Mouse (Mus musculus): ENCODE results near the gene Rnf126. TPM values are rescaled to one million over a fixed set of nuclear protein-coding genes. Genes with fewer than 3 reads are reported as not detected.

Gene Rnf126
- total RNA-seq, 2 experiments from 2014 or later = 27.4 to 33.4 TPM

Other genes starting within 250 kb of the Rnf126 start
- 1 to 10 TPM in 1 of 2 experiments, under 1 TPM in 1; 0.84 to 1.2 TPM for gene Plpp2, start 233.2 kb downstream of the Rnf126 start, total RNA-seq (2021)
- gene Mier2, start 211.8 kb downstream of the Rnf126 start, total RNA-seq (2021) = 10 to 100 TPM; 12.6 to 14.8 TPM
- gene Theg, start 179.6 kb downstream of the Rnf126 start, total RNA-seq (2021) = not detected
- gene C2cd4c, start 152.9 kb downstream of the Rnf126 start, total RNA-seq (2021) = not detected
- gene Shc2, start 129.0 kb downstream of the Rnf126 start, total RNA-seq (2021) = 1 to 10 TPM; 2.1 to 2.3 TPM
- gene Odf3l2, start 121.2 kb downstream of the Rnf126 start, total RNA-seq (2021) = 10 to 100 TPM; 14.8 to 17.1 TPM
- not detected for gene Madcam1, start 102.4 kb downstream of the Rnf126 start, total RNA-seq (2021)
- 10 to 100 TPM; 19.1 to 19.6 TPM for gene Tpgs1, start 97.6 kb downstream of the Rnf126 start, total RNA-seq (2021)
- 100 to 1,000 TPM; 329 to 332 TPM for gene Cdc34, start 84.8 kb downstream of the Rnf126 start, total RNA-seq (2021)
- gene Gzmm, start 77.9 kb downstream of the Rnf126 start, total RNA-seq (2021) = 1 to 10 TPM; 4.0 to 4.4 TPM
- gene Bsg, start 62.5 kb downstream of the Rnf126 start, total RNA-seq (2021) = 100 to 1,000 TPM; 513 to 650 TPM
- gene Hcn2, start 50.3 kb downstream of the Rnf126 start, total RNA-seq (2021) = under 1 TPM; 0.67 TPM
- 10 to 100 TPM; 26.7 to 27.2 TPM for gene Polrmt, start 20.4 kb downstream of the Rnf126 start, total RNA-seq (2021)
- not detected for gene Fgf22, start 11.9 kb downstream of the Rnf126 start, total RNA-seq (2021)
- gene Fstl3, start 10.3 kb upstream of the Rnf126 start, total RNA-seq (2021) = 1 to 10 TPM; 2.0 to 2.1 TPM
- gene Prss57, start 24.0 kb upstream of the Rnf126 start, total RNA-seq (2021) = not detected
- 10 to 100 TPM; 23.6 to 24.8 TPM for gene Palm, start 26.6 kb upstream of the Rnf126 start, total RNA-seq (2021)
- under 1 TPM in 1 of 2 experiments, not detected in 1; 0.40 TPM for gene Misp, start 54.0 kb upstream of the Rnf126 start, total RNA-seq (2021)
- 10 to 100 TPM; 26.8 to 27.1 TPM for gene Ptbp1, start 87.5 kb upstream of the Rnf126 start, total RNA-seq (2021)
- gene Prtn3, start 107.5 kb upstream of the Rnf126 start, total RNA-seq (2021) = under 1 TPM in 1 of 2 experiments, not detected in 1; 0.35 TPM
- under 1 TPM; 0.13 to 0.27 TPM for gene Plppr3, start 107.7 kb upstream of the Rnf126 start, total RNA-seq (2021)
- gene Elane, start 119.3 kb upstream of the Rnf126 start, total RNA-seq (2021) = not detected
- gene Cfd, start 123.9 kb upstream of the Rnf126 start, total RNA-seq (2021) = 100 to 1,000 TPM in 1 of 2 experiments, 10 to 100 TPM in 1; 12.5 to 381 TPM
- gene Med16, start 142.0 kb upstream of the Rnf126 start, total RNA-seq (2021) = 10 to 100 TPM; 29.2 to 34.4 TPM
- gene Gm26602, start 143.9 kb upstream of the Rnf126 start, total RNA-seq (2021) = not detected
- gene Kiss1r, start 150.0 kb upstream of the Rnf126 start, total RNA-seq (2021) = under 1 TPM; 0.18 to 0.29 TPM
- gene R3hdm4, start 154.3 kb upstream of the Rnf126 start, total RNA-seq (2021) = 100 to 1,000 TPM; 103 to 113 TPM
- gene Arid3a, start 160.1 kb upstream of the Rnf126 start, total RNA-seq (2021) = 1 to 10 TPM; 2.4 to 2.8 TPM
- gene Wdr18, start 193.2 kb upstream of the Rnf126 start, total RNA-seq (2021) = 10 to 100 TPM; 16.4 to 18.0 TPM
- not detected for gene Grin3b, start 203.8 kb upstream of the Rnf126 start, total RNA-seq (2021)
- 10 to 100 TPM; 70.1 to 80.6 TPM for gene Tmem259, start 217.4 kb upstream of the Rnf126 start, total RNA-seq (2021)
- gene Cnn2, start 221.6 kb upstream of the Rnf126 start, total RNA-seq (2021) = 1 to 10 TPM; 8.5 to 9.4 TPM
- gene Abca7, start 229.5 kb upstream of the Rnf126 start, total RNA-seq (2021) = 1 to 10 TPM; 4.9 to 5.7 TPM
- 1 to 10 TPM; 1.0 to 2.1 TPM for gene Arhgap45, start 249.7 kb upstream of the Rnf126 start, total RNA-seq (2021)

Measured in gastrocnemius, postnatal 25 days (tissue).